10 mouse cellular contexts compared by ENCODE assay signal in genomic region chr15:101472952-101473528, GRCm38 (mm10). TPM values are rescaled to one million over a fixed set of nuclear protein-coding genes. Genes with fewer than 3 reads are reported as not detected.
DNase-seq lines count a peak whose midpoint lies in the region; ATAC-seq and TF ChIP-seq lines count a peak whose summit lies in the region.
"Had no signal": no experiment of that assay in that cellular context is flagged by ENCODE, and none has a peak within 500 bp of the region (broad histone marks: within the 10 kb centered on the region; RNA-seq: fewer than 3 reads in every experiment).

Gene Krt86, plus strand, starts transcription at chr15:101473478.

- POLR2A ChIA-PET in Patski (lab: Charles Lee): no interaction called here

- TF ChIP-seq POLR2A in lung, adult 2 months (IDR thresholded peaks at IDR 0.05; ENCODE audit: borderline replicate concordance, extremely low read depth, low read depth, low read length): no peak

- CTCF ChIA-PET in Patski (lab: Charles Lee): interaction anchor here (1.0 kb wide), 1 partner anchor 24 kb away, joined by 3 read pairs; no protein-coding TSS in a partner anchor

- H3K36me3 ChIP-seq in forebrain, embryonic 15.5 days: no peaks in the 10 kb centered on the region

- peaks cover 15% of the 10 kb centered on the region for H3K27me3 ChIP-seq in Patski
- no peaks in the 10 kb centered on the region for H3K27me3 ChIP-seq in forebrain, embryonic 15.5 days

- in situ Hi-C loops in Patski (cut with MboI; ENCODE audit: low pct_unique_long_range_greater_than_20kb): no loop called here

- no peak within 1 kb of the TSS for H3K27ac ChIP-seq in forebrain, embryonic 15.5 days (replicated peaks)
- H3K27ac ChIP-seq: gastrocnemius, adult 2 months had no signal

- H3K4me1 ChIP-seq in lung, adult 2 months (ENCODE audit: control insufficient read depth, insufficient read depth, low read length): no peaks in the 10 kb centered on the region
- no peaks in the 10 kb centered on the region for H3K4me1 ChIP-seq in forebrain, embryonic 15.5 days

- TF ChIP-seq CTCF in lung, adult 2 months (IDR thresholded peaks at IDR 0.05; ENCODE audit: insufficient read depth, low read length): no peak
- TF ChIP-seq CTCF in Patski (IDR thresholded peaks at IDR 0.05): no peak

- no peak within 1 kb of the TSS for H3K9ac ChIP-seq in forebrain, embryonic 15.5 days (replicated peaks)

- DNase-seq in lung, postnatal 10 days: peak; percentile 60
- DNase-seq in lung, adult 2 months: no peak
- DNase-seq in Patski (ENCODE audit: low read depth, low spot score): no peak
- peak; percentile 24 for DNase-seq in c-Kit-positive CD71-positive TER-119-positive erythroid progenitor cells, embryonic 14.5 days (ENCODE audit: low spot score)
- DNase-seq in lung, postnatal 36 days: peak; percentile 21
- no peak for DNase-seq in right cerebral cortex, postnatal 14 days
- DNase-seq: gastrocnemius, adult 2 months had no signal

- no peaks in the 10 kb centered on the region for H3K9me3 ChIP-seq in forebrain, embryonic 15.5 days

- peak; percentile 49 for ATAC-seq in Patski
- no peak for ATAC-seq in erythroid progenitor cell, adult 5-6 weeks (replicated peaks; ENCODE audit: low FRiP score, poor library complexity, severe bottlenecking)
- ATAC-seq in forebrain, embryonic 15.5 days (replicated peaks): no peak

- H3K4me3 ChIP-seq in lung, adult 2 months (replicated peaks; ENCODE audit: extremely low read depth, low read depth, low read length): no peak within 1 kb of the TSS
- no peak within 1 kb of the TSS for H3K4me3 ChIP-seq in forebrain, embryonic 15.5 days
- H3K4me3 ChIP-seq: gastrocnemius, adult 2 months had no signal

- 25% methylated on average over 10 of the region's 10 CpGs for WGBS in lung, adult 2 months
- 38% methylated on average over 10 of the region's 10 CpGs for WGBS in forebrain, embryonic 15.5 days

- H3K4me2 ChIP-seq in forebrain, embryonic 15.5 days (replicated peaks): no peak within 1 kb of the TSS

RNA-seq across cellular contexts. Expression of gene Krt86, which starts in this region (rescaled TPM):
- 0.09 and 0.12 TPM in 2 replicates for polyA plus RNA-seq in lung, adult 2 months (2012; rRNA removed)
- polyA plus RNA-seq in Patski (2021): not detected
- total RNA-seq in erythroid progenitor cell, adult 5-6 weeks (2015; ENCODE audit: low replicate concordance): not detected in 2 replicates
- total RNA-seq in erythroid progenitor cell, adult 5-6 weeks (2017; ENCODE audit: low replicate concordance): not detected in 2 replicates
- polyA plus RNA-seq in forebrain, embryonic 15.5 days (2015; fragmentation: Nextera tagmentation; extraction: Ambion mirVana): not detected in 2 replicates
- total RNA-seq: gastrocnemius, adult 2 months; left cerebral cortex, postnatal 14 days had no signal

Comparison
In these comparisons a context has a peak if more than half of its experiments do, and no peak if none do; other contexts are left out.
1. DNase-seq: peak in lung, postnatal 10 days (single experiment), c-Kit-positive CD71-positive TER-119-positive erythroid progenitor cells, embryonic 14.5 days (single experiment) and lung, postnatal 36 days (single experiment); none in lung, adult 2 months (single experiment), Patski (single experiment) and right cerebral cortex, postnatal 14 days (single experiment).
2. Peak in ATAC-seq in Patski; RNA of the gene not detected or under 1 TPM.